19 mouse cellular contexts compared by ENCODE assay signal in genomic region chr19:23875819-23876218, GRCm38 (mm10).
A peak's percentile ranks its signal among the peaks of the same experiment; 100 is the strongest.
DNase-seq lines count a peak whose midpoint lies in the region; ATAC-seq and TF ChIP-seq lines count a peak whose summit lies in the region.
"Had no signal": no experiment of that assay in that cellular context is flagged by ENCODE, and none has a peak within 500 bp of the region (broad histone marks: within the 10 kb centered on the region; RNA-seq: fewer than 3 reads in every experiment).

No protein-coding gene starts in this region.

- no peak for TF ChIP-seq POLR2A in liver, adult 2 months (IDR thresholded peaks at IDR 0.05; ENCODE audit: extremely low read depth, insufficient read depth, low read length)

- ATAC-seq in liver, embryonic 12.5 days: no peak
- ATAC-seq in liver, postnatal 0 days: peak; percentile 72
- no peak for ATAC-seq in liver, embryonic 11.5 days (replicated peaks; ENCODE audit: low FRiP score)
- ATAC-seq: activated CD4-positive, CD25-positive, alpha-beta regulatory T cell, adult 4 months; CD4-positive, CD25-positive, alpha-beta regulatory T cell, adult 4 months; Patski had no signal

- H3K4me1 ChIP-seq in liver, adult 2 months (ENCODE audit: control insufficient read depth, insufficient read depth, low read length): no peaks in the 10 kb centered on the region; the same call in 1 of the 2 replicates
- H3K4me1 ChIP-seq in liver, embryonic 12.5 days: no peaks in the 10 kb centered on the region
- no peaks in the 10 kb centered on the region for H3K4me1 ChIP-seq in liver, postnatal 0 days (ENCODE audit: insufficient read depth)
- no peaks in the 10 kb centered on the region for H3K4me1 ChIP-seq in liver, embryonic 11.5 days (replicated peaks; ENCODE audit: control insufficient read depth, insufficient read depth, low read length)

- no peaks in the 10 kb centered on the region for H3K79me2 ChIP-seq in liver, adult 2 months (ENCODE audit: control insufficient read depth, insufficient read depth, low read length)

- no peak overlapping the region for H3K9ac ChIP-seq in liver, adult 2 months (ENCODE audit: low read depth, low read length)
- H3K9ac ChIP-seq in liver, embryonic 12.5 days: no peak overlapping the region
- no peak overlapping the region for H3K9ac ChIP-seq in liver, postnatal 0 days (replicated peaks)
- H3K9ac ChIP-seq in liver, embryonic 11.5 days (ENCODE audit: low read depth, low read length): no peak overlapping the region

- peaks cover 16% of the 10 kb centered on the region for H3K27me3 ChIP-seq in liver, adult 2 months (ENCODE audit: control insufficient read depth, insufficient read depth, low read length)
- H3K27me3 ChIP-seq in liver, embryonic 12.5 days (replicated peaks): no peaks in the 10 kb centered on the region
- H3K27me3 ChIP-seq in liver, postnatal 0 days (ENCODE audit: insufficient read depth, low read length): peaks cover 11% of the 10 kb centered on the region
- H3K27me3 ChIP-seq in liver, embryonic 11.5 days (replicated peaks; ENCODE audit: control insufficient read depth, insufficient read depth, low read length): no peaks in the 10 kb centered on the region
- H3K27me3 ChIP-seq: CH12.LX had no signal

- TF ChIP-seq EP300 in liver, postnatal 0 days (IDR thresholded peaks at IDR 0.05; ENCODE audit: low read depth): no peak

- no peak overlapping the region for H3K4me2 ChIP-seq in liver, embryonic 12.5 days
- no peak overlapping the region for H3K4me2 ChIP-seq in liver, postnatal 0 days (ENCODE audit: low read depth, low read length)
- H3K4me2 ChIP-seq in liver, embryonic 11.5 days: no peak overlapping the region

- peak; percentile 80 for DNase-seq in liver, adult 2 months (ENCODE audit: extremely low read depth, low read depth, low spot score)
- no peak for DNase-seq in liver, postnatal 0 days
- DNase-seq in liver, embryonic 11.5 days (ENCODE audit: low spot score): no peak
- DNase-seq: adrenal gland, adult 2 months; adrenal gland, adult 8-10 months; adrenal gland, postnatal 10 days; adrenal gland, postnatal 14 days; adrenal gland, postnatal 25 days; adrenal gland, postnatal 36 days; B cell, adult 2 months; cerebellum, adult 11 months; cerebellum, adult 11-12 months; cerebellum, adult 18-20 months had no signal

- H3K36me3 ChIP-seq in liver, adult 2 months (ENCODE audit: control insufficient read depth, insufficient read depth, low read length): no peaks in the 10 kb centered on the region
- H3K36me3 ChIP-seq in liver, embryonic 12.5 days: no peaks in the 10 kb centered on the region
- H3K36me3 ChIP-seq in liver, postnatal 0 days (replicated peaks; ENCODE audit: insufficient read depth, low read length): no peaks in the 10 kb centered on the region
- H3K36me3 ChIP-seq in liver, embryonic 11.5 days (ENCODE audit: control insufficient read depth, insufficient read depth, low read length): no peaks in the 10 kb centered on the region
- H3K36me3 ChIP-seq: G1E had no signal

- H3K9me3 ChIP-seq in liver, embryonic 12.5 days (replicated peaks): no peaks in the 10 kb centered on the region
- no peaks in the 10 kb centered on the region for H3K9me3 ChIP-seq in liver, postnatal 0 days (ENCODE audit: low read length)
- H3K9me3 ChIP-seq in liver, embryonic 11.5 days (ENCODE audit: control insufficient read depth, low read length): no peaks in the 10 kb centered on the region
- H3K9me3 ChIP-seq: G1E had no signal

- H3K4me3 ChIP-seq in liver, adult 2 months (ENCODE audit: insufficient read depth, low read depth, low read length): no peak overlapping the region
- no peak overlapping the region for H3K4me3 ChIP-seq in liver, embryonic 12.5 days
- no peak overlapping the region for H3K4me3 ChIP-seq in liver, postnatal 0 days (ENCODE audit: low read depth, low read length)
- no peak overlapping the region for H3K4me3 ChIP-seq in liver, embryonic 11.5 days (ENCODE audit: low read depth, low read length)

- H3K27ac ChIP-seq in liver, adult 2 months (replicated peaks; ENCODE audit: insufficient read depth, low read depth, low read length): no peak overlapping the region
- no peak overlapping the region for H3K27ac ChIP-seq in liver, embryonic 12.5 days
- H3K27ac ChIP-seq in liver, postnatal 0 days (ENCODE audit: low read depth): no peak overlapping the region
- H3K27ac ChIP-seq in liver, embryonic 11.5 days (ENCODE audit: low read depth, low read length): no peak overlapping the region

- TF ChIP-seq CTCF in liver, adult 2 months (IDR thresholded peaks at IDR 0.05; ENCODE audit: low read depth, low read length): no peak
- TF ChIP-seq CTCF in liver, postnatal 0 days (IDR thresholded peaks at IDR 0.05; ENCODE audit: low read depth): no peak

- WGBS in liver, adult 2 months: 23% methylated on average over 5 of the region's 5 CpGs
- 69% methylated on average over 5 of the region's 5 CpGs for WGBS in liver, embryonic 12.5 days (ENCODE audit: insufficient replicate concordance)
- 52% methylated on average over 5 of the region's 5 CpGs for WGBS in liver, postnatal 0 days (ENCODE audit: insufficient replicate concordance)
- 71% methylated on average over 5 of the region's 5 CpGs for WGBS in liver, embryonic 11.5 days
